Mouse (Mus musculus): ENCODE measurements around the gene Xpo4.

DNA sequence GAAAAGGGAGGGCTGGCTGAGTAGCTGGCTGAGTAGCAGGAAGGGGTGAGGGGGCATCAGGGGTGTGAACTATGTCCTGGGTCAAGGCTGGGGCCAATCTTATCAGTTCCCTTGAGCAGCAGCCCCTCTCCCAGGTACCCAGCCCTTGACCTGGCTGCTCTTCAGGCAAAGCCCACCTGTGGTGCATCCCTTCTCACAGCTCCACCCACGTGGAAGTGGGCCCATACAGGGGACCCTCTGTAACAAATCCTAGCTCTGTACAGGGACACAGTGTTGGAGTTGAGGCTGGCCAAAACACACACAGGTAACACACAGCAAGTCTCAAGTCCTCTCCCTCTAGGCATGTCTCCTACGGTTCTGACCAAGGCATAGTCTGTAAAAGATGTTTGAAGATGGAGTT, 137.6 kb downstream of the Xpo4 start:
- TF ChIP-seq CTCF (IDR thresholded peaks at IDR 0.05; ENCODE audit: low read depth, low read length) (no peak), POLR2A (IDR thresholded peaks at IDR 0.05; ENCODE audit: borderline replicate concordance, low read depth, low read length) (no peak)

All from bone marrow macrophage, adult 2 months (primary cell).